Mouse (Mus musculus) cortical plate, adult 2 months (tissue): ENCODE results near the gene Ssna1. TPM values are rescaled to one million over a fixed set of nuclear protein-coding genes. Genes with fewer than 3 reads are reported as not detected.

Experiments used
- H3K27ac ChIP-seq: fragments of 200-500 bp; 2 replicates; pipeline ENCODE4 v1.5.1; 2012; ENCODE audit warnings: low read length, control low read depth, inconsistent platforms; ENCODE audit not compliant: insufficient read depth
- H3K4me1 ChIP-seq: fragments of 200-500 bp; 2 replicates; pipeline ENCODE4 v1.6.1; 2011; ENCODE audit warnings: low read length; ENCODE audit not compliant: control insufficient read depth, insufficient read depth
- H3K4me3 ChIP-seq: fragments of 200-500 bp; 2 replicates; pipeline ENCODE4 v1.5.1; 2011; ENCODE audit warnings: mild to moderate bottlenecking, low read length, control low read depth; ENCODE audit not compliant: insufficient read depth
- CTCF ChIP-seq: fragments of 200-500 bp; IDR thresholded peaks from 2 replicates; pipeline ENCODE4 v1.5.1; 2011; ENCODE audit warnings: mild to moderate bottlenecking, control low read depth, low read length; ENCODE audit not compliant: insufficient read depth; ENCODE audit errors: extremely low read depth
- POLR2A ChIP-seq: fragments of 200-500 bp; IDR thresholded peaks from 2 replicates; pipeline ENCODE4 v1.6.1; 2011; ENCODE audit warnings: mild to moderate bottlenecking, low read length, control low read depth; ENCODE audit not compliant: insufficient read depth; ENCODE audit errors: extremely low read depth
- polyA plus RNA-seq: library from polyadenylated mRNA; depleted of rRNA; stranded (reverse); fragments of >200 nt; gene quantifications from 2 replicates; pipeline ENCODE4 v1.2.3, GENCODE M21; 2012; rRNA removed

Gene Ssna1
- polyA plus RNA-seq, 1 experiment = 93.2 TPM

- TF ChIP-seq CTCF = no peak
- no peak for TF ChIP-seq POLR2A
- Histone ChIP-seq H3K27ac (peak overlapping the region; percentile 82), H3K4me1 (peaks cover 4% of the 10 kb centered on the region; the same call in 1 of the 2 replicates), H3K4me3 (no peak overlapping the region; the same call in 1 of the 2 replicates)
These were observed 46.3 kb downstream of the Ssna1 start for GRCm38 (mm10) chr2:25225811-25226379.

DNA sequence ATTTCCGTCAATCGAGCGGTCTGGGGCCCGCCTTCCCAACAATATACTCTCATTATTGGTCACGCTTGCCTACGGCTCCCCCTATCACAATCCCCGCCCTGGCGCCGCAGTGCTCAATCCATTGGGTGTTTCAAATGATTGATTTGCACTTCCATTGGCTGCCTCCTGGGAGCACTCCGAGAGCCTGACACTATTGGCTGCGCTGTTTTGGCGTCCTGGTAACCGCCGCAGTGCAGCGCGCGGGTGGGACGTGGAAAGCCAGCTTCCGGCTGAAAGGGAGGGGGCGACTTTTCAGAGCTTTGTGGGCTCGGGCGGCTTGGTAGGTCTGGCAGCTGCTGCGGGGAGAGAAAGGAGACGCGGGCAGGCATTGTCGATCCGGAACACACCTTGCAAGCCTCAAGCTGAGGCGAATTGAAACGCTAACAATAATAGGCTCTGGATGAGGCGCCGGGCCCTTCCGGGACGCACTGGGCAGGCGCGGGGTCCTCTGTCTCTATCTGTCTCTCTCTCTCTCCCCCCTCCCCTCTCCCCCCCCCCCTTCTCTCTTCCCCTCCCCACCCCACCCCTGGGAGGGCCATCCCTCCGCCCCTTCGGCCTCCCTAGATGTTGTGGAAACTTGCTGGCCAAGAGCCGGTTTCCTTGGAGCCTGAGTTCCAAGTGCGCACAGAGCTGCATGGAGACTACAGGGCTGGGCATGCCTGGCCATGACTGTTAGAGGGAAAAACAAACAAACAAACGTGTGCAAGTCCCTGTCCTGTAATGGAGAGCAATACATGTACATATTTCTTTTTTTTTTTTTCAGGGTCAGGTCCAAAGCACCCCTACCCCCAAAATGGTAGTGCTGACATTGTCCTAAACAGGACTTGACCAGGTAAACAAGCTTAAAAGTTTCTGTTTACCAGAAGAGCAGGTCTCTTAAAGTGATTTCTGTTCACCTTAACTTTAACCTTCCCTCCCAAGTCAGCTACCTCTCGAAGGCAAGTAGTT, 47.2 kb downstream of the Ssna1 start:
- Histone ChIP-seq H3K27ac (peak overlapping the region; percentile 82), H3K4me1 (peaks cover 4% of the 10 kb centered on the region; the same call in 1 of the 2 replicates), H3K4me3 (peak overlapping the region; percentile 56)
- TF ChIP-seq POLR2A = peak; percentile 85
- no peak for TF ChIP-seq CTCF

GRCm38 (mm10) chr2:25224492-25224765, 47.8 kb downstream of the Ssna1 start, which contains the start of gene Tubb4b:
Tubb4b (minus strand) TSS chr2:25224702.
- TF ChIP-seq CTCF (no peak), POLR2A (peak; percentile 100)
- Histone ChIP-seq H3K4me1 (peaks cover 4% of the 10 kb centered on the region; the same call in 1 of the 2 replicates), H3K27ac (peak within 1 kb of the TSS; percentile 82), H3K4me3 (peak within 1 kb of the TSS; percentile 56)

DNA sequence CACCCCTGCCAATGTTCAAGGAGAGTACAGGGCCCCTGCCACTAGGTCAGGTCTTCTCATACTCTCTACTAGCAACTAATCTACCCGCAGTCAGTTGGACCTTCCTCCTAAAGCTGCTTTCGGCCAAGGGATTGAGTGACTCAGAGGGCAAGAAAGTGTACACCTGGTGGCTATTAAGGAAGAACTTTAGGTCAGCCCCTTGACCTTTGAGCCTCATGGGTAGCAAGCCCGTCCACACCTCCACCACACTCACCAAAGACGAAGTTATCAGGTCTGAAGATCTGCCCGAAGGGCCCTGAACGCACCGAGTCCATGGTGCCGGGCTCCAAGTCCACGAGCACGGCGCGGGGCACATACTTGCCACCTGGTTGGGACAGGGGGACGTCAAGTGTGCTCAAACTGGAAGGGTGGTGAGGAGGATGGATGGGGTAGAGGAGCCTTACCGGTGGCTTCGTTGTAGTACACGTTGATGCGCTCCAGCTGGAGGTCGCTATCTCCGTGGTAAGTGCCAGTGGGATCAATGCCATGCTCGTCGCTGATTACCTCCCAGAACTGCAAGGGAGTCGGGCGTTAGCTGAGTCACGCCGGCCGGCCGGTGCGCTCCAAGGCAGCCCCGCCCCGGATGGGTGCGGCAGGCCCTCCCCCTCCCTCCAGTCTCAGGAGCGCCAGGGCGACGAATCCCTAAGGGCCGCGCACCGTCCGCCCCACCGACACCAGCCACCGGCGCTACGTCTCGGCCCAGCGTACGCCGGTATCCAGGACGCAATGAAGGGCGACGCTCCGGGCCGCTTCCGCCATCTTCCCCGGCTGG, 48.4 kb downstream of the Ssna1 start:
- H3K4me1 ChIP-seq = peaks cover 4% of the 10 kb centered on the region; the same call in 1 of the 2 replicates
- TF ChIP-seq CTCF (no peak), POLR2A (no peak)
- peak overlapping the region; percentile 82 for H3K27ac ChIP-seq
- H3K4me3 ChIP-seq = peak overlapping the region; percentile 56

DNA sequence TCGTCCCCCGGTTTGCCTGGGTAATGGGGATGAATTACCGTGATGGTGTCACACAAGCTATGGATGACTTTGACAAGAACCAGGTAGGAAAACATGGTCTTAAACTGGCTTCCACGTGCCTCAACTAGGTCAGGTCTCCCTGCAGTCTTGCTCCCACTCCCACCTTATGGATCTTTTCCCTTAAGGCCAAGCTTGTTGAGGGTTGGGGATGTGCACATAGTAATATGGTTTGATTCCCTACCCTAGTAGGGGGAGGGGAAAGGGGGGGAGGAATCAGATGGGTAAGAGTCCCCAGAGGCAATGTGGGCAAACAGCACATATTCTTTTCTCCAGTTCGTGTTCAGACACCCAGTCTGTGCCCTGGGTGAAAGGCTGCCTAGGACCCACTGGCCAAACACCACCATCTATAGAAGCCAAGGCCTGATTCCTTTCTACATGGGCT, 50.9 kb downstream of the Ssna1 start:
- H3K4me1 ChIP-seq = peaks cover 4% of the 10 kb centered on the region; the same call in 1 of the 2 replicates
- no peak overlapping the region for H3K27ac ChIP-seq
- no peak overlapping the region for H3K4me3 ChIP-seq
- TF ChIP-seq POLR2A (no peak; the same call in 1 of the 2 replicates), CTCF (no peak)

Other genes starting within 250 kb of the Ssna1 start
- gene Nsmf, start 218.1 kb downstream of the Ssna1 start, polyA plus RNA-seq = 724 and 838 TPM in 2 replicates
- not detected in 2 replicates for gene Entpd8, start 192.1 kb downstream of the Ssna1 start, polyA plus RNA-seq
- not detected in 2 replicates for gene Noxa1, start 177.3 kb downstream of the Ssna1 start, polyA plus RNA-seq
- gene Nrarp, start 91.7 kb downstream of the Ssna1 start, polyA plus RNA-seq = 22.1 and 24.2 TPM in 2 replicates
- 2.5 TPM in 2 replicates for gene Tor4a, start 75.6 kb downstream of the Ssna1 start, polyA plus RNA-seq
- gene Nelfb, start 60.9 kb downstream of the Ssna1 start, polyA plus RNA-seq = 52.0 and 57.5 TPM in 2 replicates
- 0.11 TPM in 1 of 2 replicates, not detected in the other for gene Stpg3, start 57.8 kb downstream of the Ssna1 start, polyA plus RNA-seq
- 0.19 and 0.21 TPM in 2 replicates for gene Fam166a, start 53.7 kb downstream of the Ssna1 start, polyA plus RNA-seq
- 527 and 537 TPM in 2 replicates for gene Tubb4b, start 47.7 kb downstream of the Ssna1 start, polyA plus RNA-seq
- 0.26 and 0.44 TPM in 2 replicates for gene Slc34a3, start 38.1 kb downstream of the Ssna1 start, polyA plus RNA-seq
- not detected in 2 replicates for gene Rnf224, start 35.7 kb downstream of the Ssna1 start, polyA plus RNA-seq
- gene Rnf208, start 30.2 kb downstream of the Ssna1 start, polyA plus RNA-seq = 314 and 325 TPM in 2 replicates
- 0.21 and 0.57 TPM in 2 replicates for gene Cysrt1, start 30.0 kb downstream of the Ssna1 start, polyA plus RNA-seq
- 14.0 and 15.5 TPM in 2 replicates for gene AL732309.1, start 25.6 kb downstream of the Ssna1 start, polyA plus RNA-seq
- gene Tmem203, start 17.0 kb downstream of the Ssna1 start, polyA plus RNA-seq = 33.8 and 36.0 TPM in 2 replicates
- 14.0 and 22.0 TPM in 2 replicates for gene Tprn, start 9.8 kb downstream of the Ssna1 start, polyA plus RNA-seq
- 75.7 and 76.5 TPM in 2 replicates for gene Anapc2, start within 50 bp of the Ssna1 start, polyA plus RNA-seq
- not detected in 2 replicates for gene Tmem210, start 15.7 kb upstream of the Ssna1 start, polyA plus RNA-seq
- gene Lrrc26, start 17.5 kb upstream of the Ssna1 start, polyA plus RNA-seq = not detected in 2 replicates
- 336 and 340 TPM in 2 replicates for gene Grin1, start 46.7 kb upstream of the Ssna1 start, polyA plus RNA-seq
- gene Man1b1, start 59.9 kb upstream of the Ssna1 start, polyA plus RNA-seq = 27.0 and 28.4 TPM in 2 replicates
- gene Dpp7, start 83.9 kb upstream of the Ssna1 start, polyA plus RNA-seq = 59.8 and 69.1 TPM in 2 replicates
- gene Uap1l1, start 93.2 kb upstream of the Ssna1 start, polyA plus RNA-seq = 16.6 and 20.4 TPM in 2 replicates
- 4.0 and 4.4 TPM in 2 replicates for gene Sapcd2, start 99.9 kb upstream of the Ssna1 start, polyA plus RNA-seq
- 15.8 and 19.0 TPM in 2 replicates for gene Entpd2, start 123.4 kb upstream of the Ssna1 start, polyA plus RNA-seq
- 435 and 468 TPM in 2 replicates for gene Npdc1, start 126.9 kb upstream of the Ssna1 start, polyA plus RNA-seq
- 0.38 and 0.48 TPM in 2 replicates for gene Fut7, start 150.8 kb upstream of the Ssna1 start, polyA plus RNA-seq
- gene Abca2, start 156.3 kb upstream of the Ssna1 start, polyA plus RNA-seq = 105 and 109 TPM in 2 replicates
- 0.72 and 0.79 TPM in 2 replicates for gene Clic3, start 184.4 kb upstream of the Ssna1 start, polyA plus RNA-seq
- 137 TPM in 2 replicates for gene Paxx, start 188.7 kb upstream of the Ssna1 start, polyA plus RNA-seq
- gene Ptgds, start 197.6 kb upstream of the Ssna1 start, polyA plus RNA-seq = 2,250 and 2,426 TPM in 2 replicates
- not detected in 2 replicates for gene Lcn12, start 221.5 kb upstream of the Ssna1 start, polyA plus RNA-seq
- gene Fbxw5, start 228.3 kb upstream of the Ssna1 start, polyA plus RNA-seq = 44.3 and 46.1 TPM in 2 replicates
- 2.3 and 3.3 TPM in 2 replicates for gene C8g, start 229.3 kb upstream of the Ssna1 start, polyA plus RNA-seq